Mouse (Mus musculus) hindbrain, embryonic 14.5 days (tissue): ENCODE measurements at regions not wholly inside any gene's neighbourhood (a gene's known extent, or its start where the extent isn't known, plus 50 kb on each side); places are given as distances from the start of the nearest gene placed in this dataset.

ENCODE experiments used
- ATAC-seq: fragments of 200-750 bp; cut with Nextera tagmentation; 2 replicates; pipeline ENCODE4 v1.8.0; 2017; ENCODE audit warnings: moderate number of reproducible peaks, mild to moderate bottlenecking, moderate TSS enrichment, moderate library complexity; ENCODE audit not compliant: low FRiP score
- DNase-seq: peaks from one replicate; pipeline ENCODE4 v3.0.0-alpha.2; 2015; ENCODE audit warnings: low spot score
- H3K27ac ChIP-seq: fragments of 300-500 bp; sonication (generic); 2 replicates; pipeline ENCODE4 v1.5.1; 2014; ENCODE audit warnings: mild to moderate bottlenecking, moderate library complexity
- H3K27me3 ChIP-seq: fragments of 300-500 bp; sonication (generic); 2 replicates; pipeline ENCODE4 v1.6.1; 2014; ENCODE audit warnings: mild to moderate bottlenecking, low read length, mixed read lengths; ENCODE audit not compliant: control insufficient read depth, insufficient read depth
- H3K36me3 ChIP-seq: fragments of 300-500 bp; sonication (generic); replicated peaks from 2 replicates; pipeline ENCODE4 v1.6.1; 2014; ENCODE audit not compliant: control insufficient read depth, insufficient read depth
- H3K4me1 ChIP-seq: fragments of 300-500 bp; sonication (generic); replicated peaks from 2 replicates; pipeline ENCODE4 v1.6.1; 2014; ENCODE audit warnings: antibody characterized with exemption, low read length, mixed read lengths; ENCODE audit not compliant: control insufficient read depth, insufficient read depth
- H3K4me2 ChIP-seq: fragments of 300-500 bp; sonication (generic); replicated peaks from 2 replicates; pipeline ENCODE4 v1.6.1; 2014; ENCODE audit warnings: mild to moderate bottlenecking, moderate library complexity
- H3K4me3 ChIP-seq: fragments of 300-500 bp; sonication (generic); replicated peaks from 2 replicates; pipeline ENCODE4 v1.5.1; 2014; ENCODE audit warnings: mild to moderate bottlenecking, low read length
- H3K9ac ChIP-seq: fragments of 300-500 bp; sonication (generic); 2 replicates; pipeline ENCODE4 v1.6.1; 2014
- H3K9me3 ChIP-seq: fragments of 300-500 bp; sonication (generic); 2 replicates; pipeline ENCODE4 v1.6.1; 2016; ENCODE audit warnings: low read length; ENCODE audit not compliant: control insufficient read depth
- WGBS: fragments of 180-500 bp; shearing (Covaris S2); extraction: QIAGEN DNeasy Blood & Tissue Kit; methylation state at CpG from one replicate; pipeline ENCODE4 v1.1.7; 2014; 5-methylcytosine and 5-hydroxymethylcytosine counted together

DNA sequence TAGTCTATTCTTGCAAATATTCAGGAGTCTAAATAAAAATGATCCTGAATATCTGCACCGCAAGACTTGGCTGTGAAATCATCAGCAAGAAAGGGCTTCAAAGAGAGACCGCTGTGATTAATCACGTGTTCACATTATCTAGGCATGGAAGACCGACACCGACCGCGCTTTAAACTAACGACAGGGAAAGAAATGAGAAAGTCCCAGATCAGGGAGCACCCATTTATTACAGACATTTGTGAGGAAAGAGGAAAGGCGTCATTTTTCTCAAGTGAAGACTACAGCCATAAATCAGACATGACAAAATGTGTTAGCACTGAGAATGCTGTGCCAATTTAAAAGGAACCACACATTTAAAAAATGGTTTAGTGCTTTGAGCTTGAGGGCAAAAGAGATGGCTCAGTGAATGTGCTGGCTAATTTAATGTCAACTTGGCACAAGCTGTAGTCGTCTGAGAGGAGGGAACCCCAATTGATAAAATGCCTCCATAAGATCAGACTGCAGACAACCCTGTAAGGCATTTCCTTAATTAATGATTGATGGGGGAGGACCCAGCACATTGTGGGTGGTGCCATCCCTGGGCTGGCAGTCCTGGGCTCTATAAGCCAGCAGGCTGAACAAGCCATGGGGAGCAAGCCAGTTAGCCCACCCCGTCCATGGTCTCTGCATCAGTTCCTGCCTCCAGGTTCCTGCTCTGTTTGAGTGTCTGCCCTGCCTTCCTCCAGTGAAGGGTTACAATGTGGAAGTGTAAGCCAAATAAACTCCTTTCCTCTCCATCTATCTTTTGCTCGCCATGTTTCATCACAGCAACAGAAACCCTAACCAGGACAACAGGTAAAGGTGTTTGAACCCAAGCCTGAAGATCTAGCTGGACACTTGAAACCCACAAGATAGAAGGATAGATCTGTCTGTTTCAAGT, 81.5 kb upstream of the Gm47985 start:
- H3K4me3 ChIP-seq: no peak overlapping the region
- peaks cover 6% of the 10 kb centered on the region for H3K4me1 ChIP-seq
- H3K36me3 ChIP-seq: no peaks in the 10 kb centered on the region
- H3K9ac ChIP-seq: no peak overlapping the region
- no peak overlapping the region for H3K4me2 ChIP-seq
- 64% methylated on average over 12 of the region's 12 CpGs for WGBS
- no peak overlapping the region for H3K27ac ChIP-seq
- H3K9me3 ChIP-seq: no peaks in the 10 kb centered on the region
- no peaks in the 10 kb centered on the region for H3K27me3 ChIP-seq
- DNase-seq: peak; percentile 49
- ATAC-seq: peak; percentile 65

DNA sequence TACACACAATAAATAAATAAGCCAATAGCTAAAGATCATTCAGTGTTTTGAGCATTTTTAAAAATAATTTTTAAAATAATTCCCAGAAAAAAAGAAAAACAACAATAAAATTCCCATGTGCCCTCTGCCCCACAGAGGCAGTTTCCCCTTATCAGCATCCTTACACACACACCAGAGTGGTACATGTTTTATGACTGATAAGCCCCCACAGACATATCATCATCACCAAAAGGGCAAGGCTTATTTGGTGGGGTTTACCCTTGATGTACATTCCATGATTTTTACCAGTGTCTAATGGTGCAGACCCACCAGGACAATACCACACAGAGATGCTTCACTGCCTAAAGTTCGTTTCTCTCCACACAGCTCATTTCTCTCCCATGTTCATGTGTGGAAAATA, 80.8 kb upstream of the Gm47985 start:
- DNase-seq (no peak), ATAC-seq (no peak)
- Histone ChIP-seq H3K27ac (no peak overlapping the region), H3K36me3 (no peaks in the 10 kb centered on the region), H3K4me3 (no peak overlapping the region), H3K4me1 (no peaks in the 10 kb centered on the region), H3K4me2 (no peak overlapping the region), H3K9me3 (no peaks in the 10 kb centered on the region), H3K27me3 (no peaks in the 10 kb centered on the region), H3K9ac (no peak overlapping the region)
- 83% methylated on average over 1 of the region's 1 CpGs for WGBS

- ATAC-seq (no peak), DNase-seq (no peak)
- H3K36me3 ChIP-seq: no peaks in the 10 kb centered on the region
- no peaks in the 10 kb centered on the region for H3K9me3 ChIP-seq
- WGBS: 85% methylated on average over 3 of the region's 3 CpGs
- no peaks in the 10 kb centered on the region for H3K27me3 ChIP-seq
- H3K4me1 ChIP-seq: no peaks in the 10 kb centered on the region
- H3K4me2 ChIP-seq: no peak overlapping the region
- no peak overlapping the region for H3K4me3 ChIP-seq
- H3K27ac ChIP-seq: no peak overlapping the region
- H3K9ac ChIP-seq: no peak overlapping the region
Observed at GRCm38 (mm10) chr1:151102061-151102460, 80.3 kb upstream of the Gm47985 start.

DNA sequence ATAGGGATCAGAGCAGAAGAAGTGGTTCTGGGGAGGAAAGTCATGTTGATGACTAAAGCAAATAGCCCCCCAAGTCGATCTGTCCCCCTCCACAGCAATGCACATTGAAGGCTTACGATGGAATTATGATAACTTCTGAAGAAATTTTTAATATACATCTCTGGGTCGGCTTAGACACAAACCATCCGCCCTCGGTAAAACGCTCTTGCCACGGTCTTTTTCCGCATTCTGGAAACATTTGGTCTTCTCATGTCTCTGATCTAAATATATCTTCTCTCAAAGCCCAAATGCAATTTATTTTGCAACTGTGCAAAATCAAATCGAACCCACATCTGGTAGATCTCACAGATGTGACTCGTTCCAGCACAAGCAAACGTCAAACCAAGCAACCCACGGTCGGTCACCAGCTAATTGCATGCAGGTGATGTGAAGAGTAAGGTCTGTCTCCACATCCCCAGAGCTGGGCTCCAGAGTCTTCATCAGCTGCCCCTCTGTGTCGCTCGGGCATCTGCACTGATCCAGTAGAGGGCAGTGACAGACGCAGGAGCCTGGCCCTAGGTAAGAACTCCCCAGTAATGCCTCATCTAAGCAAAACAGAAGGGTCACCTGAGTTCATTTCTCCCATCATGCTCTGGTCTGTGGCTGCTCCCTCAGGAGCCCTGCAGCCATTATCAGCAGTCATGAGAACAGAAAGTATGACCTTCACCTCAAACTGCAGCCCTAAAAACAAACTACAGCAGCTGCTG, 79.5 kb upstream of the Gm47985 start:
- Histone ChIP-seq H3K4me2 (no peak overlapping the region), H3K4me1 (no peaks in the 10 kb centered on the region), H3K27me3 (no peaks in the 10 kb centered on the region), H3K9me3 (no peaks in the 10 kb centered on the region), H3K27ac (no peak overlapping the region), H3K4me3 (no peak overlapping the region), H3K9ac (no peak overlapping the region), H3K36me3 (no peaks in the 10 kb centered on the region)
- no peak for ATAC-seq
- DNase-seq: no peak
- WGBS: 81% methylated on average over 16 of the region's 16 CpGs

DNA sequence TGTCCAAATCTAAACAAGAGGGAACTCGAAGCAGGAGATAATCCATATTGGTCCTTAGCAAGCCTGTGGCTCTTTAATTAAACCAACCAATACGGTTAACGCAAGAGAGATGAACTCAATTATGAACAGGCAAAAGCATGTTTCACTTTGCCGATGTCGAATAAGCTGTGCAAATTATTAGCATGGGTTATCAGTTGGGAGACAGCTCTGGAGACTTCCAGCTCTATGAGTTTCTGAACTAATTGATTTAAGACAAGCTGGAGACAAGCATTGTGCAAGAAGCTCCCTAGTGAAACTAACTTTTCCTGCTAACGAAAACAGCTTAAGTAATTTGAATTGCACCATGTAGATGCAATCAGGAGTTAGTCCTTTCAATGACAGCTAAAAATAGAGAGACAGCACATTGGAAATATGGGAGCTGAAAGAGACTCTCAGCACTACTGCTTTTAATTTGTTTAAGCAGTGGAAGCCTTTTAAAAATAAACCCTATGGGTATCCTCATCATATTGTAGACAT, 78.8 kb upstream of the Gm47985 start:
- H3K27ac ChIP-seq: no peak overlapping the region
- H3K36me3 ChIP-seq: no peaks in the 10 kb centered on the region
- ATAC-seq: no peak
- 65% methylated on average over 6 of the region's 6 CpGs for WGBS
- H3K9ac ChIP-seq: no peak overlapping the region
- no peaks in the 10 kb centered on the region for H3K4me1 ChIP-seq
- H3K4me2 ChIP-seq: no peak overlapping the region
- no peaks in the 10 kb centered on the region for H3K27me3 ChIP-seq
- no peaks in the 10 kb centered on the region for H3K9me3 ChIP-seq
- DNase-seq: no peak
- H3K4me3 ChIP-seq: no peak overlapping the region

DNA sequence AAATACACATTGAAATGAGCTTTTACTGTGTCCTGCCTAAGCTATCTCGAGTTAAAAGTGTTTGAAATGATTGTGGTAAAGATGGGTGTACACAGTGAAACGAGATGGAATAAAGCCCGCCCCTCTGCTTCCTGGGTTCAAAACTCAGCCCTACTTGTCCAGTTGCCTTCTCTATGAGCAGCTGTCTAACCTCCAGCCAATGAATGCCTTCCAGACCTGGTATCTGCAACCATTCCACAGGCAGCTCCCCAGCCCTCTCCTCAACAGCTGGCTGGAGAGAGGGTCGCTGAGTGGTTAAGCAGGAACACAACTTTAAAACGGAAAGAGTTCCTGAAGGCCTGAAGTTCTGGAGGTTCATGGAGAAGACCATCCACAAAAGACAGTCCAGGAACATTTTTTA, 78.0 kb upstream of the Gm47985 start:
- no peak overlapping the region for H3K4me3 ChIP-seq
- no peaks in the 10 kb centered on the region for H3K9me3 ChIP-seq
- no peak overlapping the region for H3K9ac ChIP-seq
- ATAC-seq: no peak
- WGBS: 94% methylated on average over 5 of the region's 5 CpGs
- no peak for DNase-seq
- H3K4me1 ChIP-seq: no peaks in the 10 kb centered on the region
- no peaks in the 10 kb centered on the region for H3K36me3 ChIP-seq
- H3K4me2 ChIP-seq: no peak overlapping the region
- no peak overlapping the region for H3K27ac ChIP-seq
- H3K27me3 ChIP-seq: no peaks in the 10 kb centered on the region

- no peaks in the 10 kb centered on the region for H3K9me3 ChIP-seq
- H3K27ac ChIP-seq: no peak overlapping the region
- no peaks in the 10 kb centered on the region for H3K27me3 ChIP-seq
- H3K4me1 ChIP-seq: no peaks in the 10 kb centered on the region
- WGBS: 93% methylated on average over 2 of the region's 2 CpGs
- DNase-seq: no peak
- no peak overlapping the region for H3K4me3 ChIP-seq
- H3K36me3 ChIP-seq: no peaks in the 10 kb centered on the region
- H3K9ac ChIP-seq: no peak overlapping the region
- H3K4me2 ChIP-seq: no peak overlapping the region
- no peak for ATAC-seq
Observed at GRCm38 (mm10) chr1:151104806-151105205, 77.5 kb upstream of the Gm47985 start.

DNA sequence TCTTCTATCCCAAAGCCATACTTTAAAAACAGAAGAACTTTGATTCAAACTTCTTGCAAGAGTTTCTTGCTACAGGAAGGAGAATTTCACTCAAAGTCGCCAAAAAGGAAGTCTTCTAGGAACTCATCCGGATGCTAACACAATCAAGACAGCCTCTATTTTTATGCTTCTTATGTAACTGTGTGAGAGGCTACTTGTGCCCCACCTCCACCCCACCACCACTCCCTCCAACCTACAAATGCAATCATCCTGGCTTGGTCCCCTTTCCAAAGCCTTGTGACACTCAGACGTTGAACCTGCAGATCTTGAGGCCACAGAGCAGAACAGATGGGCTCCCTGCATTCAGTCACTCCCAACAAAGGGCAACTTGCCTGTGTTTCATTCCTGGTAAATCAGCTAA, 77.1 kb upstream of the Gm47985 start:
- no peaks in the 10 kb centered on the region for H3K9me3 ChIP-seq
- H3K4me2 ChIP-seq: no peak overlapping the region
- no peaks in the 10 kb centered on the region for H3K27me3 ChIP-seq
- H3K36me3 ChIP-seq: no peaks in the 10 kb centered on the region
- no peak overlapping the region for H3K27ac ChIP-seq
- no peak overlapping the region for H3K4me3 ChIP-seq
- ATAC-seq (no peak), DNase-seq (no peak)
- H3K9ac ChIP-seq: no peak overlapping the region
- no peaks in the 10 kb centered on the region for H3K4me1 ChIP-seq
- 78% methylated on average over 3 of the region's 3 CpGs for WGBS

DNA sequence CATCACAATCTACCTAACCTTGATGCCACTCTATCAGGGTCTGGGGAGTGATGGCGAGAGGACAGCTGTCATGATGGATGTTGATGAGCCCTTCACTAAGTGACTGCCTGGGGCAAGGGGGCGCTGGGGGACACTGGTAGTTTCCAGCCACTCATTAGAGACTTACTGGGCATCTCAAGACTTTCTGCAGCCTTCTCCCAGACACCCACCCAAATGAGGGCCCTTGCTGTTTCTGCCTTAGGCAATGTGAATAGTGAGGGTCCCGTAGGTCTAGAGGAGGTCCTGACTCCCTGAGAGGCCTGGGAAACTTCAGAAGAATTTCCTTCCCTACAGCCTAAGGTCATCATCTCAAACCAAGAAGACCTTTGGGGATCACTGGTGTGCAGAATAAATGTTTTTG, 74.9 kb upstream of the Gm47985 start:
- DNase-seq (no peak), ATAC-seq (no peak)
- Histone ChIP-seq H3K36me3 (no peaks in the 10 kb centered on the region), H3K27me3 (no peaks in the 10 kb centered on the region), H3K4me3 (no peak overlapping the region), H3K9me3 (no peaks in the 10 kb centered on the region), H3K27ac (no peak overlapping the region), H3K4me2 (no peak overlapping the region), H3K9ac (no peak overlapping the region), H3K4me1 (no peaks in the 10 kb centered on the region)
- WGBS: 77% methylated on average over 3 of the region's 3 CpGs
